Mouse (Mus musculus) megakaryocyte, adult 5-6 weeks (primary cell): Measurements from ENCODE around the gene Col5a3. TPM values are rescaled to one million over a fixed set of nuclear protein-coding genes. Genes with fewer than 3 reads are reported as not detected.
A peak's percentile ranks its signal among the peaks of the same experiment; 100 is the strongest.

Experiments used
- ATAC-seq: 2 replicates; pipeline ENCODE4 v1.8.0; 2016; ENCODE audit warnings: mild to moderate bottlenecking, inconsistent platforms; ENCODE audit not compliant: poor library complexity, severe bottlenecking
- total RNA-seq, 2 experiments: library from RNA; stranded (forward) in 1 of 2; stranded (reverse) in 1 of 2; fragments of 153-499, 151-499 nt in 1 of 2; fragments of 221-1000, 200-1000 nt in 1 of 2; gene quantifications; 2 replicates each; pipeline versions ENCODE4 v1.2.3 to v1.2.4; 2015 to 2017

The Col5a3 gene
- total RNA-seq, 2 experiments from 2014 or later: 0.04 to 0.11 TPM

DNA sequence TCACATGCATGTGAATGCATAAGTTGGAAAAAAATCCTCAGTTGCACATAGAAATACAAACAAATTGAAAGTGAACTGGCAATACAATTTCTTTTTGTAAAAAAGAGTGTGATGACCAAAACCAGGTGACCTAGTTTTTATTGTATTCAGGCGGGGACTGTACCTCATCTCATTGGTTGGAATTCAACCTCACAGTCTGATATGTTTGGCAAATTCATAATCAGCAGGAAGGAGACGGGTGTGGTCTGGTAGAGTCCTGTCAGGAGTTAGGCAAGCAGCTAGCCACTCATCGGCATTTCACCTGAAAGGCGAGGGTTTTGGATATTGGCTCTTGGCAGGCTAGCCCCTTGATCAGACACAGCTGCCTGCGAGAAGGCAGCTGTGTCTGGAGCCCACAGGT lies 65.7 kb downstream of the Col5a3 start:
- ATAC-seq: no peak

DNA sequence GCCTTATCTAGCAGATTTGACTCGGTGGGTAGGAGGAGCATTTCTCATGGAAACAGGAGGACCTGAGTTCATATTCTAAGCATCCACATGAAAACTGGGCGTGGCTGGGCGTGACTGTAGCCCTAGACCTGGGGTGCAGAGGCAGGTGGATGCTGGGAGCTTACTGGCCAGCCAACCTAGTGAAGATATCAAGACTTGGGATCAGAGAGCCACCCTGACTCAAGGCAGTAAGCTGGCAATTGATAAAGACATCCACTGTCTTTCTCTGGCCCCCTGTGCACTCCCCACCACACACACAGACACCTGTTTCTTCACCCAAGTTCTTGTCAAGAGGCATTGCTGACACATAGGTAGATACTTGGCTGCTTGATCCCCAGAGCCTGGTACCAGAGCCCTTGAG lies 66.3 kb downstream of the Col5a3 start:
- no peak for ATAC-seq

GRCm38 (mm10) chr9:20747682-20748081 lies 67.2 kb downstream of the Col5a3 start:
- ATAC-seq: no peak

DNA sequence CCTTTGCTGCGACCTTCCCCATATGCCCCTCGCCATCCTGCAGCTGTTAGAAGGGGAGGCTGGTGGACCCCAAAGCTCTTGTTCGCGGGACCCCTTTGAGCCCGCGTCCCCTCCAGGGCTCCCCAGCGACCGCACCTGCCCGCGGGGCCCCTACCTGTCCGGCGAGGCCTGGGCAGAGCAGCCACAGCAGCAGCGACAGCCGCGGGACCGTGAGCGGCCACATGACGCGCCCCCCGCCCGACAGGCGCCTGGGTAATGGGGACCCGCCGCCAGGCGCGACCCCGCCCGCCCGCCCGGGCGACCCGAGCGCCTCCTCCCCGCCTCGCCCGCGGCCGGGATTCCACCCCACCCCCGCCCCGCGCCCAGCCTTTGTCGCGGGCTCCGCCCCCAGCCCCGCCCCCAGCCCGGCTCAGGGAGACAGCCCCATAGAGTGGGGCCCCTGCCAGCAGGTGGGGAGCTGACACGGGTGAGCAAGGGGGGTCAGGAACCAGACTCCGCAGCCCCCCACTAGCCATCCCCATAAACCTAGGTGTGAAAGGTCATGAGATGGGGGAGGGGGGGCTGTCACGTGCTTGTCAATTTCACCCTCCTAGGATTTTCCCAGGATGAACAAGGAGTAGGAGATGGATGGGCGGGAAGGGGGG lies 68.7 kb downstream of the Col5a3 start, which contains the start of gene Olfm2:
Gene Olfm2, minus strand, starts transcription at position 333 of the 644 bp plus-strand sequence.
- ATAC-seq: no peak

- ATAC-seq: no peak
Measured at GRCm38 (mm10) chr9:20745129-20745966, 69.5 kb downstream of the Col5a3 start.

GRCm38 (mm10) chr9:20743946-20744738 lies 70.7 kb downstream of the Col5a3 start:
- ATAC-seq: 0 out of 2 replicates have a peak, but pooled peaks have one; percentile 33

DNA sequence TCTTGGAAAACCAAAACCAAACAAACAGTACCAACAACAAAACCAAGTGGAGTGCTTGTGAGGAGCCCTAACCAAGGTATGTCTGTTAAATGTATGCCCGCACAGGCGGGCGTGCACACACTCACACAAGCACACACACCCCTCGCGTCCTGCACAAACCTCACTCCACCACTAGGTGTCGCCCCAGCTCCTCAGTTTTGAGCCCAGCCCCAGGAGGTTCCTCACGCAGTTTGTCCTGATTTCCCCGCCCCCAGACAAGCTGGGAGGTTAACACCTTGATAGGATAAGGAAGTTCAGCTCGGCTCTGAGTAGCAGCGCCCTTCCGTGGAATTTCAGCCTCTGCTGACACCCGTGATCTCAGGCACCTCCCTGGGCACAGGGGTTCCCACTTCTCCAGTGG lies 74.5 kb downstream of the Col5a3 start:
- ATAC-seq: peak; percentile 90

DNA sequence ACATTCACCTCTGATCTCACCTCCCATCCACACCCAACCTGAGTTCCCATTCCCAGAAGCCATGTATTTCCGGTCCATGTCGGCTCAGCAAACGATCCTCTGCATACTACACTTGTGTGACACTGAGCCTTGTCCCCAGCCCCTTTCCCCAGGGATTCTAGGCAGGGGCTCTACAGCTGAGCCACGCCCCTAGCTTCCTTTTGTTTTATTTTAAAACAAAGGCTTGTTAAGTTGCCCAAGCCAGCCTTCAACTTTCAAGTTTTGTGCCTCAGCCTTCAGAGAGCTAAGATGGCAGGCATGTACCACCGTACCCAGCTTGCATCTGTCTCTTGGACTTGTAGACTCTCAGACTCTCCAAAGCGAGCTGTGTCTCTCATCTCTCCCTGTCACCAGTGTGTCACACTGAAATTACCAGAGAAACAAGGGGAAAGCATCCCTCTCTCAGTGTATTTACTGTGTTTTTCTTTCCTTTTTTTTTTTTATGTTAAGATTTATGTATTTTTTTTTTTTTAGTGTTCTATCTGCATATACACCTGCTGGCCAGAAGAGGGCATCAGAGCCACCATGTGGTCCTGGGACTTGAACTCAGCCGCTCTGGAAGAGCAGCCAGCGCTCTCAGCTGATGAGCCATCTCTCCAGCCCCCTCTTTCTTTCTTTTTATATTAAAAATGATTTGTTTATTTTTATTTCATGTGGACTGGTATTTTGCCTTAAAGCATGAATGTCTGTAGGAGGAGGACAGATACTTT lies 76.4 kb downstream of the Col5a3 start:
- ATAC-seq: no peak

- ATAC-seq: no peak
Measured at GRCm38 (mm10) chr9:20737227-20737626, 77.6 kb downstream of the Col5a3 start.

DNA sequence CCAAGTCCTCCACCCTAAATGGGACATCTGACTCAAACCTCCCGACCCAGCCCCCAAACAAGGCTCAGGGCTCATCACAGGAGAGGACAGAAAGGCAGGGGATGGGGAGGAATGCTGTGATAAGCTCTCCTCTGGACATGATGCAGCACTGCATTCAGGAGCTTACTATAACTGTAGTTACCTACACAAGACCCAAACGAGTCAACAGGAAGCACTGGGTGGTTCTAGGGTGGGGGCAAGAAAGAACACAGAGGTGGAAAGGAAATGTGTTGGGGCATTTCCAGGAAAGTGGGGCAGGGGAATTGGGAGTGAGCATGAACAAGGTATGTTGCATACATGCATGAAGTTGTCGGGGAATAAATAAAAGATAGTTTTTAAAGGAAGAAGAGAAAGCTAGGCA lies 80.2 kb downstream of the Col5a3 start:
- ATAC-seq: no peak

DNA sequence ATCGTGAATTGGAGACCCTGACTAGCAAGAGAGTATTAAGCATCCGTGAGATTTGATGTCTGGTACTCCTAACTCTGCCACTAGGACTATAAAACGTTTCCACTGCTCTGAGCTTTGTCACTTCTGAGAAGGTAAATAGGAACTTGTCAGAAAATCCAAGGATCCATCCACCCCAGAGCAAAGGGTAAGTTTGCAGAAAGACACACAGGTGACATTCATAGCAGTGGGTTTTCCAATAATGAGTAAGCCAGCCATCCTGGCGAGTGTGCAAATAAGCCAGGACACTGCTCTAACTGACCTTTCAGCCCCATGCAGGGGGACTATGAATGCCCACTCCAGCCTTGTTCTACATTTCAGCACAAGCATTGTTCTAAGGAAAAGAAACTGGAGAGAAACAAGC lies 83.1 kb downstream of the Col5a3 start:
- ATAC-seq: no peak

GRCm38 (mm10) chr9:20729451-20729850 lies 85.4 kb downstream of the Col5a3 start:
- ATAC-seq: no peak

- ATAC-seq: no peak; the same call in 1 of the 2 replicates
Measured at GRCm38 (mm10) chr9:20727601-20728113, 87.2 kb downstream of the Col5a3 start.

- ATAC-seq: no peak
Measured at GRCm38 (mm10) chr9:20726859-20727600, 87.8 kb downstream of the Col5a3 start.

DNA sequence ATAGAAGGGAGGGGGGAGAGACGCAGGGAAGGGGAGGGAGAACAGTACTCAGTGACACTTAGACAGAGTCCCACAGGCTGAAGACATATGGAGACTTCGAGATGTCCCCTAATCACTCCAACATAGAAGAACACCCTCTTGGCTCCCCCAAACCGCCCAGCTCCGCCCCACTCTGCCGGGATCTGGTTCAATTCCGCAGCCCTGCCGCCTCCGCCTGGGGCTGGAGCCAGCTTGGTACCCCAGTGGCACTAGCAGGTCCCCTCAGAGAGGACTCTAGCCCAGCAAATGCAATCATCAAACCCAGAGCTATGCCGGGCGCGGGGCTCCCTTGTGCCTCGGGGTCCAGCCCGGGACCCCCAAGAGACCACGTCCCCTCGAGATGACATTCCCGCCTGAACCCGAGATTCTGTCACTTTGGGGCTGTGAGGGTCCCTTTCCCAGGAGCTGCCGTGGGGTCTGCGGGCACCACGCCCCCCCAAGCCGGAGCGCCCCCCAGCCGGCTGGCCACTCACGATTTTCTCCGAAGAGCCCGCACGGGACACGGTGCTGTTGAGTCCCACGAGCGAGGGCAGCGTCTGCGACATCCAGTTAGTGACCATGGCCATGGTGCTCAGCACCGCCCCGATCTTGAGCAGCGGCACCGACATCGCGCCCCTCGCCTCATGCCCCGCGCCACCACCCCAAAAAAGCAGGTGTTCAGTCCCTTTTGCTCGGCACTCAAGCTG lies 88.6 kb downstream of the Col5a3 start:
- ATAC-seq: no peak

DNA sequence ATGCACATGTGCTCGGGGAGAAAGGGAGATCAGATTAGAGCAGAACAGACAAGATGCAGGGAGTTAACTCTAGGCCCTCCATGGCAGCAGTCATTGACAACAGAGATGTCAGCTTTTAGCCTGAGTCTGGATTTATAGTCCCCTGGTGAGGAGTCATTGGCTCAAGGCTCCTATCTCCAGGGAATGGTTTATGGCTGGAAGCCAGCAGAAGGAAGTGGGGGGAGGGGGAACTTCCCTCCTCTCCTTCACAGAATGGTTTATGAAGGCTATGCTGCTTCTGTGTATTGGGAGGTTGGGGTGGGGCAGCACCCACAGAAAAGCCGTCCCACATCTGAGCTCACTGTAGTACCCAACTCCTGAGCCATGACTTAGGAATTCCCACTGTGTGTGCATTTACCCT lies 93.3 kb downstream of the Col5a3 start:
- ATAC-seq: no peak
